Mouse (Mus musculus): ENCODE measurements around the gene Bst2. TPM values are rescaled to one million over a fixed set of nuclear protein-coding genes. Genes with fewer than 3 reads are reported as not detected.

Gene Bst2
- 13.8 and 16.4 TPM in 2 replicates for polyA plus RNA-seq (2016; fragmentation: Nextera tagmentation; extraction: Ambion mirVana)

DNA sequence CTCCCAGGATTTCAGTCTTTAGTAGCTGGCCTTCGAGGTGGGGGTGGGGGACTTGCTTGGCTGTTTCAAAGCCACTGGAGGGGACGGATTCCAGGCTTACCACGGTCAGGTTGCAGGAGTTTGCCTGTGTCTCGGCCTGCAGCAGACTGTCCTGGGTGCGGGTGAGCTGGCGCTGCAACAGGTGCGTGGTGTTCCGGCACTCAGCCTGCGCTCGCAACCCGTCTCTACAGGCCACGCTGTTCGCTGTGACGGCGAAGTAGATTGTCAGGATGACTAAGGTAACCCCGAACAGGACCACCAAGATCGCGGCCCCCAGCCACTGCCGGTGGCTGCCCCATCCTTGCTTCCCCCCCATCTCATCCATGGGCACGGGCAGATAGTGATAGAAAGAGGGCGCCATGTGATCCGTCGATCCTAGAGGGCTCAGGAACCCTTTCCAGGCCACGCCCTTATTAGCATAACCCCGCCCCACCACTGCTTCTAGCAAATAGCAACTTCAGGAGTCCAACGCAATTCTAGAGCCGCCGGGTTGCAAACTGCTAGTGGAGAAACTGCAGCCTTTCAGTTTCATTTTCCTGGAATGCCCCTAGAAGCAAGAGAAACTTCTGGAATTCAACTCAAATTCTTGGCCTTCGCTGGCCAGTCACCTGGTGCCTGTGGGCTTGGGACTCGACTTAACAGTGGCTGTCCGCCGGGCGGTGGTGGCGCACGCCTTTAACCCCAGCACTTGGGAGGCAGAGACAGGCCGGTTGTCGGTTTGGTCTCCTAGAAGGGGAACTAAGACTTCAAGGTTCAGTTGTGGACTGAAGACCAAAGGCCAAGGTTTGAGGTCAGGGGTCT is at the start of gene Bst2:
Bst2 (minus strand) TSS at position 429 of the 840 bp plus-strand sequence.
- Histone ChIP-seq H3K36me3 (no peaks in the 10 kb centered on the region), H3K4me3 (peak within 1 kb of the TSS; percentile 29), H3K9ac (0 out of 2 replicates have a peak within 1 kb of the TSS, but pooled peaks have one; percentile 29), H3K27me3 (replicated peaks) (peaks cover 17% of the 10 kb centered on the region), H3K4me1 (peaks cover 12% of the 10 kb centered on the region), H3K9me3 (no peaks in the 10 kb centered on the region), H3K4me2 (replicated peaks) (peak within 1 kb of the TSS; percentile 57), H3K27ac (no peak within 1 kb of the TSS)
- 3% methylated on average over 37 of the region's 37 CpGs for WGBS
- no peak for ATAC-seq (ENCODE audit: low FRiP score, low read depth)

DNA sequence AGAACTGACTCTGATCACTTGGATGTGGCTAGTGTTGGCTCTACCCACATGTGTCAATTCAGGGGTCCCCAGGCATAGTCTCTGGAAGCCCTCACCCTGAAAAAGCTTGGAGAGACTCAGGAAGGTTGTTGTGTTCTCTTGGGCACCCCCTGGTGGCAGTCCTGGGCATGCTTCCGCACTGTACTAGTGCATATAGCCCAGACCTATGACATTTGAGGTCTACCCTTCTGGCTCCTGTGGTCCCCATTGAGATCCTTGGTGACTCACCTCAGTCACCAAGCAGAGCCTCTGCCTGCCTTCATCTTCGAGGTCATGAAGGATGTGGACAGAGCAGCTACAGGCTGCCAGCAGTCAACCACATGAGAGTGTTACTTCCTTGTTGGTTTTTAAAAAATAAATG is 49.6 kb upstream of the Bst2 start:
- Histone ChIP-seq H3K27me3 (replicated peaks) (no peaks in the 10 kb centered on the region), H3K36me3 (peaks cover 35% of the 10 kb centered on the region), H3K4me1 (peaks cover 13% of the 10 kb centered on the region), H3K4me3 (no peak overlapping the region), H3K9me3 (no peaks in the 10 kb centered on the region), H3K9ac (no peak overlapping the region), H3K27ac (no peak overlapping the region), H3K4me2 (replicated peaks) (no peak overlapping the region)
- peak; percentile 21; the same call in 1 of the 2 replicates for ATAC-seq (ENCODE audit: low FRiP score, low read depth)
- 89% methylated on average over 2 of the region's 2 CpGs for WGBS

DNA sequence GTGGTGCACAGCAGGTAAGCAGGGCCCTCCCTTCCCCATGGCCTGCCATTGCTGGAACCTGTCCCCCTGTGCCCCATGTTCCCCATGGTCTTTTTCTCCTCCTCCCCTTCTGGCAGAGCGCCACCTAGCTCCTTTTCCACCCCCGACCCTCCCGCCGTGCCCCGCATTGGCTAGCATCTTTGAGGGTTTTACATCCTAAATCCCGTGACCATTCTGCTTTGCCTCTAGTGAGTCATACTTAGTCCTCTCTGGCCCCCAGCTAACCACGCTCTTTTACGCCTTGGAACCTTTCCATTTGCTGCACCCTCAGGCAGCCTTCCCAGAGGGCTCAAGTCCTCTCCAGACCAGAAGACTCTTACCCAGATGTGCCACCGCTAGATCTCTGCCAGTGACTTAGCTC is 42.9 kb upstream of the Bst2 start:
- no peaks in the 10 kb centered on the region for H3K27me3 ChIP-seq (replicated peaks)
- no peaks in the 10 kb centered on the region for H3K4me1 ChIP-seq
- H3K9me3 ChIP-seq, result no peaks in the 10 kb centered on the region
- WGBS, result 36% methylated on average over 9 of the region's 9 CpGs
- peaks cover 30% of the 10 kb centered on the region for H3K36me3 ChIP-seq
- no peak overlapping the region for H3K4me2 ChIP-seq (replicated peaks)
- H3K4me3 ChIP-seq, result no peak overlapping the region
- no peak for ATAC-seq (ENCODE audit: low FRiP score, low read depth)
- H3K9ac ChIP-seq, result no peak overlapping the region
- no peak overlapping the region for H3K27ac ChIP-seq

DNA sequence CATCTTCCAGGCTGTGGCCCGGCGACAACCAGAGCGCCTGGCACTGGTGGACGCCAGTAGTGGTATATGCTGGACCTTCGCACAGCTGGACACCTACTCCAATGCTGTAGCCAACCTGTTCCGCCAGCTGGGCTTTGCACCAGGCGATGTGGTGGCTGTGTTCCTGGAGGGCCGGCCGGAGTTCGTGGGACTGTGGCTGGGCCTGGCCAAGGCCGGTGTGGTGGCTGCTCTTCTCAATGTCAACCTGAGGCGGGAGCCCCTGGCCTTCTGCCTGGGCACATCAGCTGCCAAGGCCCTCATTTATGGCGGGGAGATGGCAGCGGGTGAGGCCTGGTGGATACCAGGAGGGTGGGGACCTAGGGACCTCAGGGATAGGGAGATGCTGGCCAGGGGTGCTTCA is 42.2 kb upstream of the Bst2 start:
- ATAC-seq (ENCODE audit: low FRiP score, low read depth), result no peak
- Histone ChIP-seq H3K4me2 (replicated peaks) (no peak overlapping the region), H3K27ac (no peak overlapping the region), H3K27me3 (replicated peaks) (no peaks in the 10 kb centered on the region), H3K9me3 (no peaks in the 10 kb centered on the region), H3K9ac (no peak overlapping the region), H3K4me3 (no peak overlapping the region), H3K36me3 (peaks cover 22% of the 10 kb centered on the region), H3K4me1 (no peaks in the 10 kb centered on the region)
- 89% methylated on average over 14 of the region's 14 CpGs for WGBS

DNA sequence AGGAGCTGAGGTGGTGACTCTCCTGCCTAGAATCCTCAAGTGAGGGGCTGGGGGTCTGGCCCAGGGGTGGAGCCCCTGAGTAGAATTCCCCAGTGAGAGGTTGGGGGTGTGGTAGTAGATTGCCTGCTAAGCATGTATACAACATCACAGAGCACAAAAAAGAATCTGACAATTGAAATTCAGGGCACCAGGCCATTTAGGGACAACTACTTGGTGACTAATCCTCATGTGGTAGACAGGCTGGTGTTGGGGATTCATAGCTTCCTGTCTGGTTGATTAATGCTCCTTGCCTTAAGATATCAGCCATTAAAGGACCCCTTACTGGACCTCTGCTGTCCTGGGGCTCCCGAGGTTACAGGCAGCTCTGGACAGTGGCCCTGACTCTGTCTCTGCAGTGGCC is 41.8 kb upstream of the Bst2 start:
- peaks cover 18% of the 10 kb centered on the region for H3K36me3 ChIP-seq
- 82% methylated on average over 1 of the region's 1 CpGs for WGBS
- no peak for ATAC-seq (ENCODE audit: low FRiP score, low read depth)
- H3K27ac ChIP-seq, result no peak overlapping the region
- no peaks in the 10 kb centered on the region for H3K9me3 ChIP-seq
- no peak overlapping the region for H3K4me2 ChIP-seq (replicated peaks)
- H3K9ac ChIP-seq, result no peak overlapping the region
- H3K4me1 ChIP-seq, result no peaks in the 10 kb centered on the region
- H3K4me3 ChIP-seq, result no peak overlapping the region
- H3K27me3 ChIP-seq (replicated peaks), result no peaks in the 10 kb centered on the region

DNA sequence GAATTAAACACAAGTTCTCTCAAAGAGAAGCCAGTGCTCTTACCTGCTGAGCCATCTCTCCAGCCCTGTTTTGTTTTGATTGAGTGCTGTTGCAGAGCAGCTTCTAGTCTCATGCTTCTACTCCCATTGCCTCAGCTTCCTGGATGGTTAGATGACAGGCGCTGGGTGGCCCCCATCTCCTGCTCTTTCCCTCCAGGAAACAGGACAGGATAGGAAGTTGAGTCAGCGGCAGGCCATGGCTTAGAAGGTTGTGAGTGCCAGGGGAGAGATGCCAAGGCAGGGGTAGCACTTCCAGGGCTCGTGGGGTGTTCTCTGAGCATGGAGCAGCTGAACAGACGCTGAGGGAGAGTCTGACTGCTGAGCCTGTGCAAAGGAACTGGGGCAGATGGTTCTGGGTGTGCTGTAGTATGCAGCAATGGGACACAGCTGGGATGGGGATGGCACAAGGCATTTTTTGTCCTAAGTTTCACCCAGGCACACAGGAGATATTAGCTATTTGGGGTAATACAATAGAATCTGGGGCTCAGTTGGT is 40.7 kb upstream of the Bst2 start:
- no peak for ATAC-seq (ENCODE audit: low FRiP score, low read depth)
- Histone ChIP-seq H3K4me1 (0 out of 2 replicates have a peak, but pooled peaks cover 5% of the 10 kb centered on the region), H3K4me2 (replicated peaks) (no peak overlapping the region), H3K27me3 (replicated peaks) (no peaks in the 10 kb centered on the region), H3K36me3 (peaks cover 15% of the 10 kb centered on the region), H3K4me3 (no peak overlapping the region), H3K9me3 (no peaks in the 10 kb centered on the region), H3K9ac (no peak overlapping the region), H3K27ac (no peak overlapping the region)
- WGBS, result 82% methylated on average over 4 of the region's 4 CpGs

DNA sequence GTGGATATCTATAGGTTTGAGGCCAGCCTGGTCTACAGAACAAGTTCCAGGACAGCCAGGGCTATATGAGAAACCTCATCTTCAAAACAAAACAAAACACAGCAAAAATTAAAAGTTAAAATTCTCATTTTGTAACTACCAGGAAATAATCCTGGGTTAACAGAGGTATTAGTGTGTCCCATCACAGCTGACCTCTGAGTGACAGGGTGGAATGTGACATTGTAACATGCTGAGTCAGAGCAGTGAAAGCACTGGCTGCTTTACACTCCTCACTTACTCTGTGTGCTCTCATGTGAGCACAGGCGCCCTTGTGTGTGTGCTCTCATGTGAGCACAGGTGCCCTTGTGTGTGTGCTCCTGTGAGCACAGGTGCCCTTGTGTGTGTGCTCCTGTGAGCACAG is 37.8 kb upstream of the Bst2 start:
- WGBS, result 81% methylated on average over 1 of the region's 1 CpGs
- ATAC-seq (ENCODE audit: low FRiP score, low read depth), result no peak

DNA sequence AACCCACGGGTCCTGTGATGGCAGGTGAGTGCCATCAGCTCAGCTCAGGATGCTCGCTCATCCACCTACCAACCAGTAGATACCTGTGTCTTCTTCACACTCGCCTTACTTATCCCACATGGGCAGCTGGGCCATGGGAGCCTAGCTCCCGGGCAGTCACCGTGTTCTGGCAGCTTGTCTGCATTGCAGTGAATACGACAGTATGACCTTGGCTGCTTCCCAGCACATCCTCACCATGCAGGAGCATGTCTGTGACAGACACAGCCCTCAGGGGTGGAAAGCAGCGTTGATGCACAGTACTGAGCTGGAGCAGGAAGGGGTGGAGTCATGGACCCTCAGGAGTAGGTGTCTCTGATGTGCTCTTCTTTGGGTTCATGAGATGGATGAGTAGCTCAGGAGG is 37.2 kb upstream of the Bst2 start:
- Histone ChIP-seq H3K36me3 (peaks cover 2% of the 10 kb centered on the region; the same call in 1 of the 2 replicates), H3K27ac (no peak overlapping the region), H3K4me1 (peaks cover 20% of the 10 kb centered on the region), H3K4me2 (replicated peaks) (no peak overlapping the region), H3K4me3 (no peak overlapping the region), H3K9me3 (no peaks in the 10 kb centered on the region), H3K9ac (no peak overlapping the region), H3K27me3 (replicated peaks) (no peaks in the 10 kb centered on the region)
- WGBS, result 78% methylated on average over 7 of the region's 7 CpGs
- no peak for ATAC-seq (ENCODE audit: low FRiP score, low read depth)

More for the DNA sequence above, 37.8 kb upstream of the Bst2 start:
- Histone ChIP-seq H3K36me3 (peaks cover 7% of the 10 kb centered on the region; the same call in 1 of the 2 replicates), H3K4me2 (replicated peaks) (no peak overlapping the region), H3K4me3 (no peak overlapping the region), H3K27me3 (replicated peaks) (no peaks in the 10 kb centered on the region), H3K27ac (no peak overlapping the region), H3K9me3 (no peaks in the 10 kb centered on the region), H3K9ac (no peak overlapping the region), H3K4me1 (peaks cover 20% of the 10 kb centered on the region)

DNA sequence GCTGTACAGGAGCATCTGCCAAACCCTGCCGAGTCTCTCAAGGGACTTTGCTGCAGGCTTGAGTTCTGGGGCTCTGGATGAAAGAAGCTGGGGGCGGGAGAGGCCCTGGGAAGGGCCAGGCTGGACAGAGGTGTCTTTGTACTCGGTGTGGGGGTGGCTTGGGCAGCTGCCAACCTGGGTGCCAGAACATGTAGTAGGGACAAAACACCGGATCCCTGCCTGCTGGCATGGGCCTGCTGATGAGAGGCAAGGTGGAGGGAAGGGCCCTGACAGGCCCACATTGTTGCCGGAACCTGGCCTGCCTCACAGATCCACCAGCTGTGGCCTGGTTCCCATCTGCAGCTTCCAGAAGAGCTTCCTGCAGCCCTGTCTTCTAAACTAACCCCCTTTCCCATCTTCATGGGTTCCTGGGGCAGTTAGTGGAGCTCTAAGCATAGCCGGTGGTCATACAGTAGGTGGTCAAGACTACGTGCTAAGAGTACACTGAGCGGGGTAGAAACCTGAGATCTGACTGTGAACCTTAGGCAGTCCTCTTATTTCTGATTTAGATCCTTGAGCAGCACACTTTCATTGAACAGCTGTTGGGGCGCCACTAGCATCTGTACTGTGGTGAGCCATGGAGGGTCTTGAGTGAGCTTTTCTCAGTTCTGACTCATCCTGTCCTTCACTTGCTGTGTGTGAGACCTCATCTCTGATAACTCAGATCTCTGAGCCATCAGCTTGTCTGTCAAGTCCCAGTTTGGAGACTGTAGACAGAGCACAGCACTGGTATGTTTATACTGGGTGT is 35.8 kb upstream of the Bst2 start:
- no peaks in the 10 kb centered on the region for H3K9me3 ChIP-seq
- WGBS, result 76% methylated on average over 9 of the region's 9 CpGs
- peak overlapping the region; percentile 89 for H3K4me2 ChIP-seq (replicated peaks)
- no peaks in the 10 kb centered on the region for H3K36me3 ChIP-seq
- H3K9ac ChIP-seq, result 0 out of 2 replicates have a peak overlapping the region, but pooled peaks have one; percentile 8
- peaks cover 10% of the 10 kb centered on the region for H3K27me3 ChIP-seq (replicated peaks)
- no peak overlapping the region; the same call in 1 of the 2 replicates for H3K27ac ChIP-seq
- ATAC-seq (ENCODE audit: low FRiP score, low read depth), result no peak
- H3K4me3 ChIP-seq, result no peak overlapping the region
- peaks cover 28% of the 10 kb centered on the region for H3K4me1 ChIP-seq

DNA sequence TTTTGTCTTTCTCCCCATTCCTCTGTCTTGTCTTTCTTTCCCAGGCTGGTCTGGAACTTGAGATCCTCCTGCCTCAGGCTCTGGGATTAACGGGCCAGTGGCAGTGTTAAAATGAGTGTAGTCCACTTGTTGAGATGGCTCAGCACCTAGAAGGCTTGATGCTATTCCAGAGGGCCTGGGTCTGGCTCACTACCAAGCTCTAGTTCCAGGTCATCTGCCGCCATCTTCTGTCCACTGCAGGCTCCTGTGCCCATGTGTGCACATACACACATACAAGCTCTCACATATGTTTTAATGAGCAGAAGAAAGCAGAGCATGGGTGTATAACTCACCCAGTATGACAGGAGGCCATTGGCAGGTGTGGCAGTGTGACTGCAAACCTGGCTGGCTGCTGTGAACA is 34.8 kb upstream of the Bst2 start:
- ATAC-seq (ENCODE audit: low FRiP score, low read depth), result no peak
- Histone ChIP-seq H3K36me3 (no peaks in the 10 kb centered on the region), H3K27me3 (replicated peaks) (peaks cover 11% of the 10 kb centered on the region), H3K9ac (no peak overlapping the region), H3K27ac (no peak overlapping the region), H3K4me2 (replicated peaks) (peak overlapping the region; percentile 89; the same call in 1 of the 2 replicates), H3K9me3 (no peaks in the 10 kb centered on the region), H3K4me1 (peaks cover 28% of the 10 kb centered on the region), H3K4me3 (no peak overlapping the region)
- 87% methylated on average over 2 of the region's 2 CpGs for WGBS

DNA sequence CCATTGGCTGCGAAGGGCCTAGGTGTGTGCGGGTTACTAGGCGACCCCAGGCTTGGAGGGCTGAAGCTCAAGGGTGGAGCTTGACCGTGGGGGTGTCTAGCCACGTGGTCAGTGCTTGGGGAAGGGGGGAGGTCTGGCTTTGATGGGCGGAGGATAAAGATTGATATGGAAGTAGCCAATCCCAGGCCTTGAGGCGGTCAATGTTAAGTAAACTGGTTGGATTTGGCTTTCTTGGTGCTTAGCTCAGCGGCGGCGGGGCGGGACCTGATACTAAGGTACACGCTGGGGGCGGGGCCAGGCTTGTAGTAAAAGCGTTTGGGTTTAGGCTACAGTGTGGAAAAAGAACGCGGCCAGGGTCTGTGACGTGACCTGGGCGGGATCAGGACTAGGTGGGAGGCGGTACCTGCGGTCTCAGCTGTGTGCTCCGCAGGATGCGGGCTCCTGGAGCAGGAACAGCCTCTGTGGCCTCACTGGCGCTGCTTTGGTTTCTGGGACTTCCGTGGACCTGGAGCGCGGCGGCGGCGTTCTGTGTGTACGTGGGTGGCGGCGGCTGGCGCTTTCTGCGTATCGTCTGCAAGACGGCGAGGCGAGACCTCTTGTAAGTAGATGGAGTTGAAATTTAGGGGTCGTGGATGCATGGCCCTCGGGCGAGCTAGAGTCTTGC is 33.2 kb upstream of the Bst2 start:
- H3K27me3 ChIP-seq (replicated peaks), result peaks cover 20% of the 10 kb centered on the region
- peak overlapping the region; percentile 72 for H3K9ac ChIP-seq
- peak overlapping the region; percentile 61 for H3K4me3 ChIP-seq
- no peaks in the 10 kb centered on the region for H3K36me3 ChIP-seq
- peak; percentile 84 for ATAC-seq (ENCODE audit: low FRiP score, low read depth)
- no peaks in the 10 kb centered on the region for H3K9me3 ChIP-seq
- peak overlapping the region; percentile 89 for H3K4me2 ChIP-seq (replicated peaks)
- H3K4me1 ChIP-seq, result peaks cover 28% of the 10 kb centered on the region
- under 1% methylated on average over 41 of the region's 41 CpGs for WGBS
- H3K27ac ChIP-seq, result peak overlapping the region; percentile 50

Data from neural tube, embryonic 12.5 days (tissue).